Mouse (Mus musculus): ENCODE measurements at regions not wholly inside any gene's neighbourhood (a gene's known extent, or its start where the extent isn't known, plus 50 kb on each side); places are given as distances from the start of the nearest gene placed in this dataset.
A peak's percentile ranks its signal among the peaks of the same experiment; 100 is the strongest.

GRCm38 (mm10) chr3:148143776-148144175 lies 846.6 kb downstream of the Adgrl2 start:
- DNase-seq (ENCODE audit: low read depth), result no peak

GRCm38 (mm10) chr3:148136791-148137251 lies 853.5 kb downstream of the Adgrl2 start:
- DNase-seq (ENCODE audit: low read depth), result no peak

- DNase-seq (ENCODE audit: low read depth), result no peak
These were observed 855.7 kb downstream of the Adgrl2 start for GRCm38 (mm10) chr3:148134646-148135045.

- DNase-seq (ENCODE audit: low read depth), result no peak
These were observed 874.8 kb downstream of the Adgrl2 start for GRCm38 (mm10) chr3:148115576-148115975.

GRCm38 (mm10) chr3:148112204-148112603 lies 878.2 kb downstream of the Adgrl2 start:
- DNase-seq (ENCODE audit: low read depth), result no peak

GRCm38 (mm10) chr3:148107031-148107430 lies 883.3 kb downstream of the Adgrl2 start:
- DNase-seq (ENCODE audit: low read depth), result no peak

- DNase-seq (ENCODE audit: low read depth), result no peak
These were observed 896.4 kb downstream of the Adgrl2 start for GRCm38 (mm10) chr3:148093930-148094329.

- DNase-seq (ENCODE audit: low read depth), result no peak
These were observed 914.5 kb downstream of the Adgrl2 start for GRCm38 (mm10) chr3:148075841-148076240.

- DNase-seq (ENCODE audit: low read depth), result no peak
These were observed 923.7 kb downstream of the Adgrl2 start for GRCm38 (mm10) chr3:148066701-148067100.

GRCm38 (mm10) chr3:148056074-148056473 lies 934.3 kb downstream of the Adgrl2 start:
- DNase-seq (ENCODE audit: low read depth), result no peak

- DNase-seq (ENCODE audit: low read depth), result no peak
These were observed 937.8 kb downstream of the Adgrl2 start for GRCm38 (mm10) chr3:148052516-148052915.

GRCm38 (mm10) chr3:148048247-148048646 lies 942.1 kb downstream of the Adgrl2 start:
- DNase-seq (ENCODE audit: low read depth), result no peak

GRCm38 (mm10) chr3:148032532-148032931 lies 957.8 kb downstream of the Adgrl2 start:
- no peak for DNase-seq (ENCODE audit: low read depth)

GRCm38 (mm10) chr3:148005831-148006230 lies 984.5 kb downstream of the Adgrl2 start:
- DNase-seq (ENCODE audit: low read depth), result no peak

- DNase-seq (ENCODE audit: low read depth), result peak; percentile 2
These were observed 986.3 kb downstream of the Adgrl2 start for GRCm38 (mm10) chr3:148004006-148004405.

- DNase-seq (ENCODE audit: low read depth), result no peak
These were observed 990.9 kb downstream of the Adgrl2 start for GRCm38 (mm10) chr3:147999330-147999953.

- DNase-seq (ENCODE audit: low read depth), result no peak
These were observed 998.6 kb downstream of the Adgrl2 start for GRCm38 (mm10) chr3:147991738-147992137.

- DNase-seq (ENCODE audit: low read depth), result no peak
These were observed 999.5 kb downstream of the Adgrl2 start for GRCm38 (mm10) chr3:147990831-147991230.

- no peak for DNase-seq (ENCODE audit: low read depth)
These were observed 1007.5 kb downstream of the Adgrl2 start for GRCm38 (mm10) chr3:147982831-147983230.

- no peak for DNase-seq (ENCODE audit: low read depth)
These were observed 1008.7 kb downstream of the Adgrl2 start for GRCm38 (mm10) chr3:147981621-147982020.

GRCm38 (mm10) chr3:147976579-147976978 lies 1013.8 kb downstream of the Adgrl2 start:
- DNase-seq (ENCODE audit: low read depth), result no peak

- DNase-seq (ENCODE audit: low read depth), result no peak
These were observed 1014.3 kb downstream of the Adgrl2 start for GRCm38 (mm10) chr3:147976069-147976468.

- no peak for DNase-seq (ENCODE audit: low read depth)
These were observed 1014.9 kb downstream of the Adgrl2 start for GRCm38 (mm10) chr3:147975500-147975899.

GRCm38 (mm10) chr3:147974515-147974914 lies 1015.8 kb downstream of the Adgrl2 start:
- DNase-seq (ENCODE audit: low read depth), result no peak
